Mouse (Mus musculus): Measurements from ENCODE around the gene Prkn. TPM values are rescaled to one million over a fixed set of nuclear protein-coding genes. Genes with fewer than 3 reads are reported as not detected.

The Prkn gene
- polyA plus RNA-seq, 1 experiment from 2014 or later: 3.9 TPM

GRCm38 (mm10) chr17:11030936-11031335 lies 190.8 kb downstream of the Prkn start:
- Histone ChIP-seq H3K4me3 (no peak overlapping the region), H3K4me2 (no peak overlapping the region), H3K9ac (no peak overlapping the region), H3K9me3 (no peaks in the 10 kb centered on the region), H3K36me3 (no peaks in the 10 kb centered on the region), H3K27ac (no peak overlapping the region), H3K4me1 (replicated peaks) (peaks cover 9% of the 10 kb centered on the region; the same call in 1 of the 2 replicates), H3K27me3 (no peaks in the 10 kb centered on the region)
- ATAC-seq (ENCODE audit: low FRiP score): no peak
- 81% methylated on average over 4 of the region's 4 CpGs for WGBS

- H3K4me1 ChIP-seq (replicated peaks): peaks cover 9% of the 10 kb centered on the region; the same call in 1 of the 2 replicates
- ATAC-seq (ENCODE audit: low FRiP score): no peak
- H3K9ac ChIP-seq: no peak overlapping the region
- no peak overlapping the region for H3K4me2 ChIP-seq
- H3K27ac ChIP-seq: no peak overlapping the region
- no peak overlapping the region for H3K4me3 ChIP-seq
- no peaks in the 10 kb centered on the region for H3K9me3 ChIP-seq
- no peaks in the 10 kb centered on the region for H3K36me3 ChIP-seq
- WGBS: 90% methylated on average over 2 of the region's 2 CpGs
- H3K27me3 ChIP-seq: no peaks in the 10 kb centered on the region
Observed at GRCm38 (mm10) chr17:11032366-11032765, 192.2 kb downstream of the Prkn start.

GRCm38 (mm10) chr17:11033594-11033993 lies 193.4 kb downstream of the Prkn start:
- no peak overlapping the region for H3K9ac ChIP-seq
- ATAC-seq (ENCODE audit: low FRiP score): no peak
- H3K9me3 ChIP-seq: no peaks in the 10 kb centered on the region
- no peaks in the 10 kb centered on the region for H3K27me3 ChIP-seq
- H3K4me1 ChIP-seq (replicated peaks): peaks cover 9% of the 10 kb centered on the region; the same call in 1 of the 2 replicates
- no peak overlapping the region for H3K27ac ChIP-seq
- no peak overlapping the region for H3K4me2 ChIP-seq
- no peak overlapping the region for H3K4me3 ChIP-seq
- WGBS: 55% methylated on average over 2 of the region's 2 CpGs
- H3K36me3 ChIP-seq: no peaks in the 10 kb centered on the region

- no peaks in the 10 kb centered on the region for H3K27me3 ChIP-seq
- WGBS: 97% methylated on average over 1 of the region's 1 CpGs
Observed at GRCm38 (mm10) chr17:11038272-11038671, 198.1 kb downstream of the Prkn start.

GRCm38 (mm10) chr17:11058986-11059385 lies 218.8 kb downstream of the Prkn start:
- Histone ChIP-seq H3K4me3 (no peak overlapping the region), H3K27me3 (no peaks in the 10 kb centered on the region), H3K9ac (no peak overlapping the region), H3K4me2 (no peak overlapping the region), H3K9me3 (no peaks in the 10 kb centered on the region), H3K4me1 (replicated peaks) (no peaks in the 10 kb centered on the region), H3K27ac (no peak overlapping the region), H3K36me3 (no peaks in the 10 kb centered on the region)
- ATAC-seq (ENCODE audit: low FRiP score): no peak
- 88% methylated on average over 1 of the region's 1 CpGs for WGBS

More at GRCm38 (mm10) chr17:11038272-11038671, 198.1 kb downstream of the Prkn start:
- Histone ChIP-seq H3K9ac (no peak overlapping the region), H3K4me2 (no peak overlapping the region), H3K27ac (no peak overlapping the region), H3K9me3 (no peaks in the 10 kb centered on the region), H3K36me3 (no peaks in the 10 kb centered on the region), H3K4me3 (no peak overlapping the region), H3K4me1 (replicated peaks) (peaks cover 3% of the 10 kb centered on the region; the same call in 1 of the 2 replicates)
- no peak for ATAC-seq (ENCODE audit: low FRiP score)

- H3K9ac ChIP-seq: peak overlapping the region; percentile 49
- H3K4me2 ChIP-seq: peak overlapping the region; percentile 50
- WGBS: 1% methylated on average over 16 of the region's 16 CpGs
- no peaks in the 10 kb centered on the region for H3K9me3 ChIP-seq
- no peaks in the 10 kb centered on the region for H3K27me3 ChIP-seq
- peak overlapping the region; percentile 20 for H3K4me3 ChIP-seq
- H3K27ac ChIP-seq: peak overlapping the region; percentile 78
- ATAC-seq (ENCODE audit: low FRiP score): peak; percentile 57
- H3K4me1 ChIP-seq (replicated peaks): peaks cover 24% of the 10 kb centered on the region
- no peaks in the 10 kb centered on the region for H3K36me3 ChIP-seq
Observed at GRCm38 (mm10) chr17:11067076-11067703, 227.0 kb downstream of the Prkn start.

- Histone ChIP-seq H3K36me3 (no peaks in the 10 kb centered on the region), H3K4me1 (replicated peaks) (peaks cover 24% of the 10 kb centered on the region), H3K27ac (peak overlapping the region; percentile 78), H3K4me3 (peak overlapping the region; percentile 20; the same call in 1 of the 2 replicates), H3K9ac (peak overlapping the region; percentile 49; the same call in 1 of the 2 replicates), H3K9me3 (no peaks in the 10 kb centered on the region), H3K4me2 (peak overlapping the region; percentile 50), H3K27me3 (no peaks in the 10 kb centered on the region)
- ATAC-seq (ENCODE audit: low FRiP score): peak; percentile 91
- WGBS: 3% methylated on average over 14 of the region's 14 CpGs
Observed at GRCm38 (mm10) chr17:11067704-11068475, 227.7 kb downstream of the Prkn start.

GRCm38 (mm10) chr17:11070996-11071395 lies 230.8 kb downstream of the Prkn start:
- H3K9me3 ChIP-seq: no peaks in the 10 kb centered on the region
- no peak overlapping the region for H3K9ac ChIP-seq
- no peak overlapping the region for H3K27ac ChIP-seq
- H3K27me3 ChIP-seq: no peaks in the 10 kb centered on the region
- ATAC-seq (ENCODE audit: low FRiP score): no peak
- H3K4me2 ChIP-seq: no peak overlapping the region
- peaks cover 33% of the 10 kb centered on the region for H3K4me1 ChIP-seq (replicated peaks)
- H3K4me3 ChIP-seq: no peak overlapping the region
- no peaks in the 10 kb centered on the region for H3K36me3 ChIP-seq

GRCm38 (mm10) chr17:11076319-11076903 lies 236.2 kb downstream of the Prkn start:
- 32% methylated on average over 6 of the region's 6 CpGs for WGBS
- no peaks in the 10 kb centered on the region for H3K27me3 ChIP-seq
- no peaks in the 10 kb centered on the region for H3K9me3 ChIP-seq
- no peak overlapping the region for H3K4me3 ChIP-seq
- no peak overlapping the region for H3K27ac ChIP-seq
- H3K4me2 ChIP-seq: no peak overlapping the region
- H3K9ac ChIP-seq: no peak overlapping the region
- peaks cover 19% of the 10 kb centered on the region for H3K4me1 ChIP-seq (replicated peaks)
- H3K36me3 ChIP-seq: no peaks in the 10 kb centered on the region
- ATAC-seq (ENCODE audit: low FRiP score): peak; percentile 32; the same call in 1 of the 2 replicates

- no peak for ATAC-seq (ENCODE audit: low FRiP score)
- 59% methylated on average over 1 of the region's 1 CpGs for WGBS
- H3K4me1 ChIP-seq (replicated peaks): peaks cover 10% of the 10 kb centered on the region
- H3K27me3 ChIP-seq: no peaks in the 10 kb centered on the region
- H3K4me2 ChIP-seq: no peak overlapping the region
- H3K4me3 ChIP-seq: no peak overlapping the region
- H3K36me3 ChIP-seq: no peaks in the 10 kb centered on the region
- no peaks in the 10 kb centered on the region for H3K9me3 ChIP-seq
- no peak overlapping the region for H3K27ac ChIP-seq
- H3K9ac ChIP-seq: no peak overlapping the region
Observed at GRCm38 (mm10) chr17:11086492-11086891, 246.3 kb downstream of the Prkn start.

GRCm38 (mm10) chr17:11087088-11087487 lies 246.9 kb downstream of the Prkn start:
- Histone ChIP-seq H3K4me3 (no peak overlapping the region), H3K4me2 (no peak overlapping the region), H3K27me3 (no peaks in the 10 kb centered on the region), H3K9ac (no peak overlapping the region), H3K9me3 (no peaks in the 10 kb centered on the region), H3K27ac (peak overlapping the region; percentile 23; the same call in 1 of the 2 replicates), H3K4me1 (replicated peaks) (peaks cover 10% of the 10 kb centered on the region), H3K36me3 (no peaks in the 10 kb centered on the region)
- 73% methylated on average over 5 of the region's 5 CpGs for WGBS
- ATAC-seq (ENCODE audit: low FRiP score): no peak

- Histone ChIP-seq H3K4me1 (replicated peaks) (peaks cover 11% of the 10 kb centered on the region), H3K9me3 (no peaks in the 10 kb centered on the region), H3K27ac (peak overlapping the region; percentile 77), H3K27me3 (no peaks in the 10 kb centered on the region), H3K36me3 (no peaks in the 10 kb centered on the region), H3K4me3 (no peak overlapping the region), H3K9ac (no peak overlapping the region), H3K4me2 (no peak overlapping the region)
- 38% methylated on average over 8 of the region's 8 CpGs for WGBS
- ATAC-seq (ENCODE audit: low FRiP score): no peak
Observed at GRCm38 (mm10) chr17:11087823-11088222, 247.6 kb downstream of the Prkn start.

Data from hindbrain, embryonic 13.5 days (tissue).